Mouse (Mus musculus): ENCODE results near the gene Epx. TPM values are rescaled to one million over a fixed set of nuclear protein-coding genes. Genes with fewer than 3 reads are reported as not detected.
"Not testable (repeated sequence)": the region's sequence is repeated elsewhere in the genome, so short reads cannot be mapped to it uniquely, and the experiment has no call there.

The Epx gene
- polyA plus RNA-seq (2016; fragmentation: Nextera tagmentation; extraction: Ambion mirVana) = not detected in 2 replicates

DNA sequence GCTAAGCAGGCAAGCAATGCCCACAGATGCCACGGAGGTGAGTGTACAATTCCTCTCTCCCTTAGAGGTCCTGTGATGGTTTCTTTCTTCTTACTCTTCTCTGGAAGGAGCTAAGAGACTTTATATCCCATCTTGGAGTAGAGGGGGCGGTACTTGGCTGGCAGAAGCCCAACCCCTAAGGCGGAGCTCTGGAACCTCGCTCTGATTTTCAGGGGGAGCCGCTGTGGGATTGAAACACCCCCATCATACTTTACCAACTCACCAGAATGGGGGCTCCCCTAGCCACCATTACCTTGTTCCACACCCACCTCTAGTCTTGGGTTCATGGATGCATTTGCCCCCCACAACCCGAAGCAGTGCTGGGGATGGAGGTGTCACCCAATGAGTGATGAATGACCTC is at the start of gene Epx:
TSS of gene Epx (minus strand) at position 101 of the 400 bp plus-strand sequence.
- WGBS = 85% methylated on average over 6 of the region's 6 CpGs

DNA sequence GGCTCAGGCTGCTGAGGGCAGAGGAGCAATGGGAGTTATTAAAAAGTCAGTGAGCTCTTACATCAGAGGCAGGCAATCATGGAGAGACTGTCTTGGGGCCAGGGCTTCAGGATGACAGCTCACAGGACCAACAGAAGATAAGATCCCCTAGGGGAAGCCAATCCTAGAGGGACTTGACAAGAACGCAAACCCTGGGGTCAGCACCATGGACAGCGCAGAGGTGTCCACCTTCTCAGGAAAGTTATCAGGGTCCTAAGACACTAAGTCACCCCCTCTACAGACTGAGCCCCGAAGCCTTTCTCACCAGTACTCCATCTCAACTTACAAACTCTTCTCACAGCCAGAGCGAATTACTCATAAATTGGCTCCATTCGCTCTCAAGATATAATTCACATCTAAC is 45.6 kb upstream of the Epx start, which contains the start of gene Olfr464:
TSS of gene Olfr464 (minus strand) at position 2 of the 400 bp plus-strand sequence.
- peak; percentile 27 for DNase-seq (ENCODE audit: extremely low spot score, low spot score)
- Histone ChIP-seq H3K27me3 (ENCODE audit: poor library complexity, severe bottlenecking) (no peaks in the 10 kb centered on the region), H3K27ac (no peak within 1 kb of the TSS), H3K36me3 (replicated peaks) (no peaks in the 10 kb centered on the region), H3K9me3 (no peaks in the 10 kb centered on the region), H3K4me1 (no peaks in the 10 kb centered on the region), H3K4me3 (no peak within 1 kb of the TSS)
- WGBS = 32% methylated on average over 5 of the region's 5 CpGs

More for the DNA sequence above, at the start of gene Epx:
- Histone ChIP-seq H3K27ac (no peak within 1 kb of the TSS), H3K4me1 (peaks cover 5% of the 10 kb centered on the region), H3K27me3 (ENCODE audit: poor library complexity, severe bottlenecking) (no peaks in the 10 kb centered on the region), H3K9me3 (no peaks in the 10 kb centered on the region), H3K4me3 (no peak within 1 kb of the TSS), H3K36me3 (replicated peaks) (no peaks in the 10 kb centered on the region)
- DNase-seq (ENCODE audit: extremely low spot score, low spot score) = no peak

DNA sequence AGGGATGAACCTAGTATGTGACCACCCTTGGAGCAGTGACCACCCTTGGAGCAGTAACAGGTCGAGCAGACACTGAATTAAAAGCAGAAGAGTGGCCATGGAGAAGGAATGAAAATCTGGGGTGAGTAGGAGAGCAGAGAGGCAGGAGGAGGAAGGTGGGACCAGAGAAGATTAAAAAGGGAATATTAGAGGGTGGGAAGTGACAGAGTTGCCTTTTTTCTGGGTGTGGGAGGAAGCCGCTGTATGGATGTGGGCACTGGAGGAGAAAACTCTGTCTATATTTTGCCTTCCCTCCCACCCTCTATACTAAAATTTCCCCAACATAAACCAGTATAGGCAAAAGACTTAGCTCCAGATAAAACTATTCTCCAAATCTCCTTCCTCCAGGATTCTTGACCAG is 45.0 kb upstream of the Epx start:
- no peak overlapping the region for H3K27ac ChIP-seq
- 74% methylated on average over 2 of the region's 2 CpGs for WGBS
- H3K36me3 ChIP-seq (replicated peaks) = no peaks in the 10 kb centered on the region
- no peaks in the 10 kb centered on the region for H3K4me1 ChIP-seq
- no peaks in the 10 kb centered on the region for H3K27me3 ChIP-seq (ENCODE audit: poor library complexity, severe bottlenecking)
- no peaks in the 10 kb centered on the region for H3K9me3 ChIP-seq
- no peak for DNase-seq (ENCODE audit: extremely low spot score, low spot score)
- no peak overlapping the region for H3K4me3 ChIP-seq

DNA sequence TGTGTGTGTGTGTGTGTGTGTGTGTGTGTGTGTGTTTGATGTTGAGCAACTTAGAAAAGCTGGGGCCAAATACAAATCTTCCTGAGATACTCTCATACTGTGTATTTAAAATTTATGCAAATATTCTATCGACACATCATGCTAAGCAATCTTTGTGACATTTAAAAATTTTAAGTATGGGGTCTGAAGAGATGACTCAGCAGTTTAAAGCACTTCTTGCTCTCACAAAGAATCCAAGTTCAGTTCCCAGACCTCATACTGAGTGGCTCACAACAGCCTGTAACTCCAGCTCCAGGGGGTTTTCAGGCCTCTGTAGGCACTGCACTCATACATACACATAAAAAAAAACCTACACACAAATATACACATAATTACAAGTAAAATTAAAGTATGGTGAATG is 40.7 kb upstream of the Epx start:
- no peak overlapping the region for H3K27ac ChIP-seq
- no peaks in the 10 kb centered on the region for H3K27me3 ChIP-seq (ENCODE audit: poor library complexity, severe bottlenecking)
- WGBS = 92% methylated on average over 1 of the region's 1 CpGs
- H3K36me3 ChIP-seq (replicated peaks) = no peaks in the 10 kb centered on the region
- DNase-seq (ENCODE audit: extremely low spot score, low spot score) = no peak
- H3K4me3 ChIP-seq = no peak overlapping the region
- H3K4me1 ChIP-seq = no peaks in the 10 kb centered on the region
- H3K9me3 ChIP-seq = no peaks in the 10 kb centered on the region

DNA sequence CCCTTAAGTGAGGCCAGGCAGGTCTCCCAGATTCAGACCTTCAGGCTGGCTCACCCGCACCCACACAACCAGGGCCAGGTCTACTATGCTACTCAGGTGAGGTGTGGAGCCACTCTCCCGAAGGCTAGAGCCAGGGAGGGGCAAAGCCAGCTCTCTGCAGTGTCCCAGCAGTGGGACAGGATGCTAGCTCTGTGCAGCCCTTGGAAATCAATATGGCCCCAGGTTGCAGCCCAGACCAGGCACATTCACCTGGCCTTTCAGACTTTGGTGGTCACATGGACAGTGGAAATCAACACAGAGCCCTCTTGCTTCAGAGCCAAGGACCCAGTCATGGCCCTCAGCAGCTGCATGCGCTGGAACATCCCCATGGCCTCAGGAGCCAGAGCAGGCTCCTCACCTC is 29.0 kb upstream of the Epx start:
- no peaks in the 10 kb centered on the region for H3K36me3 ChIP-seq (replicated peaks)
- no peaks in the 10 kb centered on the region for H3K4me1 ChIP-seq
- WGBS = 84% methylated on average over 3 of the region's 3 CpGs
- H3K4me3 ChIP-seq = no peak overlapping the region
- no peaks in the 10 kb centered on the region for H3K9me3 ChIP-seq
- no peak overlapping the region for H3K27ac ChIP-seq
- no peaks in the 10 kb centered on the region for H3K27me3 ChIP-seq (ENCODE audit: poor library complexity, severe bottlenecking)
- DNase-seq (ENCODE audit: extremely low spot score, low spot score) = no peak

DNA sequence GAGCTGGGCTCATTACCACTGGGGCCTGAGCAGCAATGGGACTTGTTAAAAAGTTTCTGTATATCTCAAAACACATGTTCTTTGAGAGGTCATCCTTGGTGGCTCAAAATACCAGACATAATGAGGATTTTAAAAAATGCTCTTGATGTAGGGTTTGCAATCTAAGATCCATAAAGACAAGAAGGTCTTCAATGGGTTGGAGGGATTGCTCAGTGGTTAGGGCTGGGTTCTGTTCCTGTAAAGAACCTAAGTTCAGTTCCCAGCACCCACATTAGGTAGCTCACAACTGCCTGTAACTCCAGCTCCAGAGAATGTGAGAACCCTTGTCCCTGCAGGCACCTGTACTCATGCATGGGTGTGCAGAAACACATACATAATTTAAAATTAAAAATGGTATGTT is 22.0 kb upstream of the Epx start, which contains the start of gene Olfr463:
TSS of gene Olfr463 (minus strand) at position 101 of the 400 bp plus-strand sequence.
- no peaks in the 10 kb centered on the region; the same call in 1 of the 2 replicates for H3K27me3 ChIP-seq (ENCODE audit: poor library complexity, severe bottlenecking)
- H3K4me3 ChIP-seq = no peak within 1 kb of the TSS
- H3K36me3 ChIP-seq (replicated peaks) = no peaks in the 10 kb centered on the region
- H3K4me1 ChIP-seq = no peaks in the 10 kb centered on the region
- no peak within 1 kb of the TSS for H3K27ac ChIP-seq
- H3K9me3 ChIP-seq = no peaks in the 10 kb centered on the region
- no peak for DNase-seq (ENCODE audit: extremely low spot score, low spot score)

DNA sequence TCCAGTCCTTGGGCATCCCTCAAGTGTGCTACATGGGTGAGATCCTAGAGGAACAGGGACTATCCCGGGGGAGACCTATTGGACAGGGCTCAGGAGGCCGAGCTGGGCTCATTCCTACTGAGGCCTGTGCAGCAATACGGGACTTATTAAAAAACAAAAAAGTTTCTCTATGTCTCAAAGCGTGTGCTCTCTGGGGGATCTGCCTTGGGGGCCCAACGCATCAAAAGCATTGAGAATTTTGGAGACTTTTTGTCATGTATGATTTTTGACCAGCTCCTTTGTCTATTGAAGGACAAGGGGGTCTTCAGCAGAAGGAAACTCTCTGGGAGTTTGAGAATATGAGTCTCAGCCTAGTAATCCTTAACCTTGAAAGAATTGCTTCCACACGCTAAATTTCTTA is 16.8 kb upstream of the Epx start, which contains the start of gene Olfr462:
TSS of gene Olfr462 (minus strand) at position 101 of the 400 bp plus-strand sequence.
- Histone ChIP-seq H3K27ac (no peak within 1 kb of the TSS), H3K4me1 (no peaks in the 10 kb centered on the region), H3K9me3 (no peaks in the 10 kb centered on the region), H3K27me3 (ENCODE audit: poor library complexity, severe bottlenecking) (no peaks in the 10 kb centered on the region), H3K4me3 (no peak within 1 kb of the TSS), H3K36me3 (replicated peaks) (no peaks in the 10 kb centered on the region)
- DNase-seq (ENCODE audit: extremely low spot score, low spot score) = no peak
- 94% methylated on average over 6 of the region's 6 CpGs for WGBS

DNA sequence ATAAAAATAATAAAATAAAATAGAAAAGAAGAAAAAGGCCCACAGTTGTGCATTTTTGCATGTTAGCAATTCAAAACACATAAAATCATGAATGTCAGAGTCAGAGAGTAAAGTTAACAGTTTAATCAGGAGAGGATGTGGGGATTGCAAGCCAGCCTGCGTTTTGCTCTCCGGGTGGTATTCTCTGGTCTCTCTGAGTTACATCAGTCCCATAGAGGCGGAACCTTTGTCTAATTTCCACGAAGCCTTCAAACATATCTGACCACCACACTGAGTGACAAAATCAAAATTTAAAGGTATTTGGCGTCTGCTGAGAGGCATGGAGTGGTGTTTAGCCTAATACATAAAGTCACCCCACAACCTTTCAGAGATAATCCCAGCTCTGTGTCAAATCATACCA is 9.5 kb upstream of the Epx start:
- Histone ChIP-seq H3K4me3 (no peak overlapping the region), H3K27ac (no peak overlapping the region), H3K27me3 (ENCODE audit: poor library complexity, severe bottlenecking) (no peaks in the 10 kb centered on the region), H3K9me3 (no peaks in the 10 kb centered on the region), H3K4me1 (peaks cover 8% of the 10 kb centered on the region), H3K36me3 (replicated peaks) (no peaks in the 10 kb centered on the region)
- no peak for DNase-seq (ENCODE audit: extremely low spot score, low spot score)
- WGBS = 87% methylated on average over 5 of the region's 5 CpGs

DNA sequence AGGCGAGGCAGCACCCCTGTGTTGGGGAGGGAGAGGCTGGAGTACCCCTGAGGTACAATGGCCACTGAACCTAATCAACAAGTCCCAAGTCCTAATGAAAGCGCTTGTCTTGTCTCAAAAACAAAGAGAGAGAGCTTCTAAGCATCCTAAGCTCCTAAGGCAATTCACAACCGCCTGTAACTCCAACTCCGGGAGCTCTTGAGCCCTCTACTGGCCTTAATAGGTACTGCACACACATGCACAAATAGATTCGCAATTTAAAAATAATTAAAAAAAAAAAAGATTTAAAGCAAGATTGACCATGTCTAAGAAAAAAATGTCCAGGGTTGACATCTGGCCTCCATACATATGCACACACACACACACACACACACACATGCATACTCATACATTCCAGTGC is 8.2 kb upstream of the Epx start:
- no peaks in the 10 kb centered on the region for H3K36me3 ChIP-seq (replicated peaks)
- 40% methylated on average over 5 of the region's 5 CpGs for WGBS
- H3K27ac ChIP-seq = no peak overlapping the region
- peaks cover 8% of the 10 kb centered on the region for H3K4me1 ChIP-seq
- no peaks in the 10 kb centered on the region for H3K27me3 ChIP-seq (ENCODE audit: poor library complexity, severe bottlenecking)
- no peak for DNase-seq (ENCODE audit: extremely low spot score, low spot score)
- H3K4me3 ChIP-seq = no peak overlapping the region
- no peaks in the 10 kb centered on the region for H3K9me3 ChIP-seq

DNA sequence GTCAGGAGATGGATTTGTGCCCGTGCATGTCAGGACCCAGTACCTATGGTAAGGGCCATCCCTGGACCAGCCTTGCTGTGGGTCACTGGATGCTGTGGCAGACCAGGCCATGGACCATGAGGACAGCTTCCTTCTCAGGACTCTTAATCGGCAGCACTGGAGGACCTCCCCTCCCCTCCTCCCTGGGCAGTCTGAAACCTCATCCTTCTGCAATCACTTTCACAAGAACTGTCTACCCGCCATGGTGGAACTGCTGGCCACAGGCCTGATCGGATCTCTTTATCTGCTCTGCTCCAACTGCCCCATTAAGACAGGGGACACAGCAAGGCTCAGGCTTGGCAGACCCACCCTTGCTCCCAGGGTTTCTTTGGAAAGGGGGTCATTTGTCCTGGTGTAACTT is 6.4 kb upstream of the Epx start:
- H3K27ac ChIP-seq = no peak overlapping the region
- H3K9me3 ChIP-seq = no peaks in the 10 kb centered on the region
- H3K4me3 ChIP-seq = no peak overlapping the region
- H3K27me3 ChIP-seq (ENCODE audit: poor library complexity, severe bottlenecking) = no peaks in the 10 kb centered on the region
- DNase-seq (ENCODE audit: extremely low spot score, low spot score) = no peak
- WGBS = 81% methylated on average over 4 of the region's 4 CpGs
- no peaks in the 10 kb centered on the region for H3K36me3 ChIP-seq (replicated peaks)
- peaks cover 8% of the 10 kb centered on the region for H3K4me1 ChIP-seq

DNA sequence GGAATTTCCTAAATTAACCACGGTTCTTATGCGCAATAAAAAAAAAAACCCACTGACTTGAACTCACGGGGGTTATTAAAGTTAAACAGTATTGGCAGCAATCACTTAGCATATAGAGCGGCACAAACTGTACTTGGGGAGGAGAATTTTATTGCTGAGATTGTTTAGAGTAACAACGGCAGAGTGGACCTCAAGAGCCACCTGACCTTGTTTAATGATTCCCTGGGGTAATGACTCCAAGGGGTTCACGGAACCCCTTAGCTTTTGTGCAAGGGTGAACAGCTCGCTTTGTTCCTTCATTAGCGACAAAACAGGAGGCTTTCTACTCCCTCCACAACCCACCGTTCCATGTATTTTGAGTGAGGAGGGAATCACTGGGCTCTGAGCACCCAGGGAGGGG is 4.5 kb upstream of the Epx start:
- no peak for DNase-seq (ENCODE audit: extremely low spot score, low spot score)
- Histone ChIP-seq H3K36me3 (replicated peaks) (no peaks in the 10 kb centered on the region), H3K4me3 (no peak overlapping the region), H3K4me1 (peaks cover 8% of the 10 kb centered on the region), H3K27ac (no peak overlapping the region), H3K27me3 (ENCODE audit: poor library complexity, severe bottlenecking) (no peaks in the 10 kb centered on the region), H3K9me3 (no peaks in the 10 kb centered on the region)
- 84% methylated on average over 9 of the region's 9 CpGs for WGBS

DNA sequence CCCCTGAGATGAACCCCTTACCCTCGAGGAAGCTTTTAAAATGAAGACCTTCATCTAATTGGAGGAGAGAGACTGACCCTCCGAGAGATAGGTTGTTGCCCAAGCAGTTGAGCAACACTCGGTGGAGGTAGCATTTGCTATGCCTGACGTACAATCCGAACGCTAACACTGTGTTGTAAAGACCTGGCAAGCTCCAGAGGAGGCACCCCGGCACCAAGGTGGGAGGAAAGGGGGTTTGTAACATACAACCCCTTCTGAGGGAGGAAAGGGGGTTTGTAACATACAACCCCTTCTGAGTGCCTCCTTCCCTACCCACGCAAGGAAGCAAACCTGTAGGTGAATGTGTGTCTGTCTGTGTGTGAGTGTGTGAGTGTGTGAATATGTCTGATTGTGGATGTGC is 3.6 kb downstream of the Epx start:
- no peaks in the 10 kb centered on the region for H3K27me3 ChIP-seq (ENCODE audit: poor library complexity, severe bottlenecking)
- no peak overlapping the region for H3K4me3 ChIP-seq
- DNase-seq (ENCODE audit: extremely low spot score, low spot score) = no peak
- H3K9me3 ChIP-seq = no peaks in the 10 kb centered on the region
- H3K36me3 ChIP-seq (replicated peaks) = no peaks in the 10 kb centered on the region
- WGBS = 73% methylated on average over 8 of the region's 8 CpGs
- H3K27ac ChIP-seq = no peak overlapping the region
- H3K4me1 ChIP-seq = no peaks in the 10 kb centered on the region

DNA sequence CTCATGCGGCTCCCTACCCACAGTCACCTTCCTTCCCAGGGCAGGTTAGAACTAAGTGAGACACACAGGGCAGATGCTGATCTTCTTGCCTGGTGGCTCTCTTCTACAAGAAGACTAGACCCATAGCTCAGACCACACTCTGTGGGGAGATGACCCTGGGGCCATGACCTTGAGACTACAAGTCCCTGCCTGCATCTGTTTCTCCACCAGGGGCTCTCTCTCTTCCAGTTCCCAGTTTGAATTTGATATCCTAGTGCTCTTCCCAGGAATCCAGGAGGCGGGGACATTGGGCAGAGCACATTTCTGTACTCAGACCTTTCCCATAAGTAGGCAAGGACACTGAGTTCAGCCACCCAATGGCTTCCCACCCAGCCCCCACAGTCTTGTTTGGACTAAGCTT is 5.2 kb downstream of the Epx start:
- no peak for DNase-seq (ENCODE audit: extremely low spot score, low spot score)
- no peaks in the 10 kb centered on the region for H3K4me1 ChIP-seq
- no peaks in the 10 kb centered on the region for H3K27me3 ChIP-seq (ENCODE audit: poor library complexity, severe bottlenecking)
- no peaks in the 10 kb centered on the region for H3K36me3 ChIP-seq (replicated peaks)
- no peak overlapping the region for H3K4me3 ChIP-seq
- 78% methylated on average over 2 of the region's 2 CpGs for WGBS
- H3K9me3 ChIP-seq = no peaks in the 10 kb centered on the region
- no peak overlapping the region for H3K27ac ChIP-seq

DNA sequence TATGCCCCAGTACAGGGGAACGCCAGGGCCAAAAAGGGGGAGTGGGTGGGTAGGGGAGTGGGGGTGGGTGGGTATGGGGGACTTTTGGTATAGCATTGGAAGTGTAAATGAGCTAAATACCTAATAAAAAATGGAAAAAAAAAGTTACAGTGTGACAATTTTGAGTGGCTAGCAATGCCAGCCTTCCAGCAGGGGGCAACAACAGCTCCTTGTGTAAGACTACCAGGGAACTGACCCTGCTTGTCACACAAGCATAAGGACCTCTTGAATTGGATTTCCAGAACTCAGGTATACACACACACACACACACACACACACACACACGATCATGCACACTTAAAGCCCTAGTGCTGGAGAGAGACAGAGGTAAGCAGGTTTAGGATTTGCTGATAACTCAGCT is 8.4 kb downstream of the Epx start:
- not testable (repeated sequence) for H3K27ac ChIP-seq; H3K4me1 ChIP-seq; H3K9me3 ChIP-seq; H3K4me3 ChIP-seq; DNase-seq (ENCODE audit: extremely low spot score, low spot score); H3K27me3 ChIP-seq (ENCODE audit: poor library complexity, severe bottlenecking)
- WGBS = 89% methylated on average over 1 of the region's 2 CpGs
- peaks cover 21% of the 10 kb centered on the region for H3K36me3 ChIP-seq (replicated peaks)

All from forebrain, embryonic 10.5 days (tissue).